Mouse (Mus musculus) embryonic facial prominence, embryonic 12.5 days (tissue): ENCODE data around the gene Aebp2. TPM values are rescaled to one million over a fixed set of nuclear protein-coding genes. Genes with fewer than 3 reads are reported as not detected.

Experiments
- ATAC-seq: fragments of 200-750 bp; cut with Nextera tagmentation; 2 replicates; pipeline ENCODE4 v1.8.0; 2017; ENCODE audit not compliant: insufficient number of reproducible peaks, insufficient read depth, low FRiP score, low TSS enrichment
- H3K27ac ChIP-seq: fragments of 300-500 bp; sonication (generic); 2 replicates; pipeline ENCODE4 v1.5.1; 2016; ENCODE audit warnings: mild to moderate bottlenecking
- H3K27me3 ChIP-seq: fragments of 300-500 bp; sonication (generic); 2 replicates; pipeline ENCODE4 v1.6.1; 2016; ENCODE audit warnings: mild to moderate bottlenecking, moderate library complexity
- H3K36me3 ChIP-seq: fragments of 300-500 bp; sonication (generic); 2 replicates; pipeline ENCODE4 v1.6.1; 2016; ENCODE audit warnings: mild to moderate bottlenecking
- H3K4me1 ChIP-seq: fragments of 300-500 bp; sonication (generic); 2 replicates; pipeline ENCODE4 v1.6.1; 2016
- H3K4me2 ChIP-seq: fragments of 300-500 bp; sonication (generic); replicated peaks from 2 replicates; pipeline ENCODE4 v1.6.1; 2016; ENCODE audit warnings: mild to moderate bottlenecking, moderate library complexity
- H3K4me3 ChIP-seq: fragments of 300-500 bp; sonication (generic); 2 replicates; pipeline ENCODE4 v1.5.1; 2016; ENCODE audit warnings: mild to moderate bottlenecking
- H3K9ac ChIP-seq: fragments of 300-500 bp; sonication (generic); 2 replicates; pipeline ENCODE4 v1.6.1; 2016; ENCODE audit warnings: mild to moderate bottlenecking, moderate library complexity
- H3K9me3 ChIP-seq: fragments of 300-500 bp; sonication (generic); 2 replicates; pipeline ENCODE4 v1.6.1; 2016; ENCODE audit warnings: mild to moderate bottlenecking, moderate library complexity
- WGBS: fragments of 180-500 bp; shearing (Covaris S2); methylation state at CpG from one replicate; pipeline ENCODE4 v1.1.7; 2016; 5-methylcytosine and 5-hydroxymethylcytosine counted together
- polyA plus RNA-seq: library from polyadenylated mRNA; unstranded; fragments of >200 nt; fragmentation: Nextera tagmentation; extraction: Ambion mirVana; gene quantifications from 2 replicates; pipeline ENCODE4 v1.2.1, GENCODE M21; 2016

Aebp2 gene
- polyA plus RNA-seq, 1 experiment from 2014 or later: 18.0 TPM

- Histone ChIP-seq H3K9ac (no peak overlapping the region), H3K4me2 (no peak overlapping the region), H3K4me3 (no peak overlapping the region), H3K27me3 (no peaks in the 10 kb centered on the region), H3K4me1 (peaks cover 35% of the 10 kb centered on the region), H3K9me3 (no peaks in the 10 kb centered on the region), H3K36me3 (no peaks in the 10 kb centered on the region), H3K27ac (peak overlapping the region; percentile 61; the same call in 1 of the 2 replicates)
- ATAC-seq: no peak
- 40% methylated on average over 13 of the region's 13 CpGs for WGBS
Observed at GRCm38 (mm10) chr6:140682829-140683228, 60.4 kb downstream of the Aebp2 start.

DNA sequence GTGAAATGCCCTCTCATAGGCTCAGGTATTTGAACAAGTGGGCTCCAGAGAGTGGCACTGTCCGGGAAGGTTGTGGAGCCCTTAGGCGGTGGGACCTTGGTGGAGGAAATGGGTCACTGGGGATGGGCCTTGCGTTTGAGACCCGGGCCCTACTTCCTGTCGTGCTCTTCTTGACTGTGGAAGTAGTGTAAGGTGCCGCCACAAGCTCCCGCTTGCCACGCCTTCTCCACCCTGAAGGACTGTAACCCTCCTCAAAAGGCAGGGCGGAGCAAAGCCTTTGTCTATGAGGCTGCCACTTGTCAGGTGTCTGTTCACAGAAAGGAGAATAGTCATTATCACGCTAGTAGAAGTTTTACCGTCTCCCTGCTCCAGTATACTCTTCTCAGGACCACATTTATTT, 61.9 kb downstream of the Aebp2 start:
- H3K4me3 ChIP-seq: no peak overlapping the region
- H3K9me3 ChIP-seq: no peaks in the 10 kb centered on the region
- no peak for ATAC-seq
- peaks cover 23% of the 10 kb centered on the region for H3K4me1 ChIP-seq
- no peak overlapping the region for H3K4me2 ChIP-seq
- H3K27ac ChIP-seq: no peak overlapping the region
- H3K9ac ChIP-seq: no peak overlapping the region
- 90% methylated on average over 11 of the region's 11 CpGs for WGBS
- no peaks in the 10 kb centered on the region for H3K27me3 ChIP-seq
- H3K36me3 ChIP-seq: no peaks in the 10 kb centered on the region

GRCm38 (mm10) chr6:140689617-140690404, 67.3 kb downstream of the Aebp2 start:
- ATAC-seq: 0 out of 2 replicates have a peak, but pooled peaks have one; percentile 62
- no peaks in the 10 kb centered on the region for H3K9me3 ChIP-seq
- no peak overlapping the region for H3K9ac ChIP-seq
- H3K36me3 ChIP-seq: no peaks in the 10 kb centered on the region
- H3K27me3 ChIP-seq: no peaks in the 10 kb centered on the region
- WGBS: 81% methylated on average over 16 of the region's 16 CpGs
- H3K4me1 ChIP-seq: no peaks in the 10 kb centered on the region
- H3K4me3 ChIP-seq: no peak overlapping the region
- no peak overlapping the region for H3K4me2 ChIP-seq
- H3K27ac ChIP-seq: peak overlapping the region; percentile 2; the same call in 1 of the 2 replicates

DNA sequence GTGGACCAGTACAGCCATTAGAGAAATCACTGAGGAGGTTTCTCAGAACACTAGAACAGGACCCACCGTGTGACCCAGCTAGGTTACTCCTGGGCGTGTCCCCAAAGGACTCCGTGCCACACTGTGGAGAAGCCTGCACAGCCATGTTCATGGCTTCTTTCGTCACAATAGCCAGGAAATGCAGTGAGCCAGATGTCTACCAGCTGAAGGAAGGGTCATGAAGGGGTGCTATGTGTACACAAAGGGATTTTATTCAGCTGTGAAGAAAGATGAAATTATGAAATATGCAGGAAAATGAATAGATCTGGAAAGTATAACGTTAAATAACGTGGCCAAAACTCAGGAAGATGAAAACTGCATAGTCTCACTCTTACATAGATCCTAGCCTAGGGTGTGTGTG, 69.7 kb downstream of the Aebp2 start:
- no peak overlapping the region for H3K4me2 ChIP-seq
- no peak overlapping the region for H3K27ac ChIP-seq
- H3K27me3 ChIP-seq: no peaks in the 10 kb centered on the region
- peaks cover 5% of the 10 kb centered on the region; the same call in 1 of the 2 replicates for H3K4me1 ChIP-seq
- no peak overlapping the region for H3K9ac ChIP-seq
- H3K36me3 ChIP-seq: no peaks in the 10 kb centered on the region
- 80% methylated on average over 6 of the region's 6 CpGs for WGBS
- ATAC-seq: no peak
- H3K9me3 ChIP-seq: no peaks in the 10 kb centered on the region
- H3K4me3 ChIP-seq: no peak overlapping the region

DNA sequence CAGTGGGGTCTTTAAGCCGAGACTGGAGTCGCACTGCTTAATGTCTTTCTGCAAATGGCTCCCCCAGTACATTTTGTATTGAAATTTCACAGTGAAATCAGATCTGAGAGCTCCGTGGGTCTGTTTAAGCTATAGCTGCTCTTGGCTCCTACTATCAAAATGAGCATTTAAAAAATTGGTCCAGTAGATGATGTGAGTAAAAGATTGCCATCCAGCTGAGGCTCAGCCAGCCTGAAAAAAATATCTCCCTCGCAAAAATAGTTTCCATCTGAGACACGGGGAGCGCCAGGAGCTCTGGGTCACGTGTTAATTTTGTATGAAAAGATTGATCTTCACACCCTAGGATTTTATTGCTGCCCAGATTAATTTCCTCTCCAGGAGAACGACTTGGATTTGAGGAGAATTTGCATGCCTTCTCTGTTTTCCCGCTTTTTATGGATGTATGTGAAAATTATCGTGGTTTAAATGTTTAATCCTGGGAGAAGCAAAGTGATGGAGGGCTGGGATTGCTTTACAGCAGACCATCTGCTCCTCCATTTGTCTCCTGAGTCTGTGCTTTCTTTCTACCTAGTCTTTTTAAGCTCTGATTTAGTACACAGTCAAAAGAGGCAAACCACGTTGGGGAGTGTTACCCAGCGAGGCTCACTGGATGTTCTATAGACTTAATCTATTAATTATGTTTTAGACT, 73.9 kb downstream of the Aebp2 start:
- H3K9me3 ChIP-seq: no peaks in the 10 kb centered on the region
- no peak overlapping the region for H3K9ac ChIP-seq
- peaks cover 6% of the 10 kb centered on the region; the same call in 1 of the 2 replicates for H3K4me1 ChIP-seq
- no peaks in the 10 kb centered on the region for H3K36me3 ChIP-seq
- no peaks in the 10 kb centered on the region for H3K27me3 ChIP-seq
- no peak overlapping the region for H3K4me3 ChIP-seq
- no peak for ATAC-seq
- WGBS: 60% methylated on average over 12 of the region's 12 CpGs
- no peak overlapping the region for H3K4me2 ChIP-seq
- 0 out of 2 replicates have a peak overlapping the region, but pooled peaks have one; percentile 25 for H3K27ac ChIP-seq

GRCm38 (mm10) chr6:140697994-140698393, 75.5 kb downstream of the Aebp2 start:
- Histone ChIP-seq H3K9ac (no peak overlapping the region), H3K27me3 (no peaks in the 10 kb centered on the region), H3K4me1 (peaks cover 7% of the 10 kb centered on the region; the same call in 1 of the 2 replicates), H3K4me3 (no peak overlapping the region), H3K9me3 (no peaks in the 10 kb centered on the region), H3K4me2 (no peak overlapping the region), H3K27ac (no peak overlapping the region), H3K36me3 (no peaks in the 10 kb centered on the region)
- 78% methylated on average over 11 of the region's 11 CpGs for WGBS
- no peak for ATAC-seq

DNA sequence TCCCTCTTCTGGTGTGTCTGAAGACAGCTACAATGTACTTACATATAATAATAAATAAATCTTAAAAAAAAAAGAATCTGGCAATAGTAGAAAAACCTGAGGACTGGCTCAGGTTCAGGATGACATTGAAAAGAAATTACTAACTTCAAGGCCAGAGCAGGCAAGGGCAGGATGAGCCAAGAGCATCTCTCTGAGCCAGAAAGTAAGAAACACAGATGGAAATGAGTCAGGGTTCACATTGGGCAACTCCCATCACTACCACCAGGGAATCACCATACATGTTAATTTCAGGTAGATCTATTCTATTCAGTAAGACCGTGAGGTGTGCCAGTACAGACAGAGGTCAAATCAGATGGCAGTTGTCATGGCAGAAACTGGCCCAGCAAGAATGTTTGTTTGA, 76.1 kb downstream of the Aebp2 start:
- H3K36me3 ChIP-seq: no peaks in the 10 kb centered on the region
- 88% methylated on average over 1 of the region's 1 CpGs for WGBS

DNA sequence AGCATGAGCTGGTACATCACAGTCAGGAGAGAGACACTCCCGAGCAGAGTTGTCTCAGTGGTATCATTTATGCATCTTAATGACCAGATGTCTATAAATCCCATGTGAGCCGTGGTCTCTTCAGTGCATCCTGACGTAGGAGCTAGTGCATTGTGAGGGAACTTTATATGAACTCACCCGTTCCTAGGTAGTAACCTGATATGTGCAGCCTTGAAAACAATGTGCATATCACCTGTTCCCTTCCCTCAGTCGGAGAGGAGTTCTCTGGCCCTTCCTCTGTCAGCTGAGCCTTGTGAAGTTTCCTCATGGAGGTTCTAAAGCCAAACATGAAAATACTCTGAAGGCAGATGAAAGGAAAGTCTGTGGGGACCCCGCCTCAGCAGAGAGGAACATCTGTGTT, 78.8 kb downstream of the Aebp2 start:
- H3K4me2 ChIP-seq: no peak overlapping the region
- H3K9ac ChIP-seq: no peak overlapping the region
- 48% methylated on average over 6 of the region's 6 CpGs for WGBS
- no peak for ATAC-seq
- H3K27ac ChIP-seq: no peak overlapping the region
- H3K27me3 ChIP-seq: no peaks in the 10 kb centered on the region
- H3K9me3 ChIP-seq: no peaks in the 10 kb centered on the region
- H3K4me1 ChIP-seq: 0 out of 2 replicates have a peak, but pooled peaks cover 2% of the 10 kb centered on the region
- H3K36me3 ChIP-seq: no peaks in the 10 kb centered on the region
- H3K4me3 ChIP-seq: no peak overlapping the region

More for the DNA sequence above, 76.1 kb downstream of the Aebp2 start:
- H3K9ac ChIP-seq: no peak overlapping the region
- H3K27ac ChIP-seq: no peak overlapping the region
- no peak overlapping the region for H3K4me2 ChIP-seq
- no peak overlapping the region for H3K4me3 ChIP-seq
- H3K9me3 ChIP-seq: no peaks in the 10 kb centered on the region
- H3K27me3 ChIP-seq: no peaks in the 10 kb centered on the region
- H3K4me1 ChIP-seq: peaks cover 7% of the 10 kb centered on the region; the same call in 1 of the 2 replicates
- no peak for ATAC-seq

GRCm38 (mm10) chr6:140705132-140705531, 82.7 kb downstream of the Aebp2 start:
- Histone ChIP-seq H3K4me1 (peaks cover 23% of the 10 kb centered on the region; the same call in 1 of the 2 replicates), H3K36me3 (no peaks in the 10 kb centered on the region), H3K4me2 (no peak overlapping the region), H3K9ac (no peak overlapping the region), H3K27me3 (no peaks in the 10 kb centered on the region), H3K4me3 (no peak overlapping the region), H3K9me3 (no peaks in the 10 kb centered on the region), H3K27ac (no peak overlapping the region)
- no peak for ATAC-seq
- WGBS: 66% methylated on average over 10 of the region's 10 CpGs

GRCm38 (mm10) chr6:140706056-140706455, 83.6 kb downstream of the Aebp2 start:
- Histone ChIP-seq H3K9ac (no peak overlapping the region), H3K36me3 (no peaks in the 10 kb centered on the region), H3K9me3 (no peaks in the 10 kb centered on the region), H3K4me2 (no peak overlapping the region), H3K27me3 (no peaks in the 10 kb centered on the region), H3K4me1 (peaks cover 23% of the 10 kb centered on the region; the same call in 1 of the 2 replicates), H3K4me3 (no peak overlapping the region), H3K27ac (no peak overlapping the region)
- no peak for ATAC-seq
- 95% methylated on average over 5 of the region's 5 CpGs for WGBS

GRCm38 (mm10) chr6:140708059-140708458, 85.6 kb downstream of the Aebp2 start:
- Histone ChIP-seq H3K4me2 (no peak overlapping the region), H3K27ac (0 out of 2 replicates have a peak overlapping the region, but pooled peaks have one; percentile 3)
- no peak for ATAC-seq

More at GRCm38 (mm10) chr6:140708059-140708458, 85.6 kb downstream of the Aebp2 start:
- Histone ChIP-seq H3K9me3 (no peaks in the 10 kb centered on the region), H3K36me3 (no peaks in the 10 kb centered on the region), H3K27me3 (no peaks in the 10 kb centered on the region), H3K4me1 (peaks cover 20% of the 10 kb centered on the region; the same call in 1 of the 2 replicates), H3K9ac (no peak overlapping the region), H3K4me3 (no peak overlapping the region)
- WGBS: 51% methylated on average over 10 of the region's 10 CpGs
